ENCODE assay signal across 9 mouse cellular contexts in the genomic region with DNA sequence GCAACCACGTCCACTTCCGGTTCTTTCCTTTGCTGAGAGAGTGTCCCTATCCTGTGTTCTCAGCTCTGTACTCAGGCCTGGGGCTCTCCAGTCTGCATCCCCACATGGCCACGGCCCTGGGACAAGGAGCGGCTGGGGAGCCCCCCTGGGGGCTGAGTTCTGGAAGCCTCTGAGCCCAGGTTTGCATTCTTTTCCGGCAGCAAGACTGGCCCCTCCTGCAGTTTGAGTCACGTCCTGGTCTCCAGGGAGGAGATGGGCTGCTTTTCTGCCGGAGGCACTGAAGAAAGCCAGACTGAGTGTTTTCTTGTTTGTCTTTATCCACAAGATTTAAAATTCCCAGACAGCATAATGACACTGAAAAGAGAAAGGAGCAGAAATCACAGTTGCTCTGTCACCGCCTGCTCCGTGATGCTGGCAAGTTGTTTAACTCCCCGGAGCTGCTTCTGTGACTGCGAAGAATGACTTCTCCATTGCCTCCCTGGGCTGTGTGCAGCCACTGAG.
DNase-seq lines count a peak whose midpoint lies in the region; ATAC-seq lines count a peak whose summit lies in the region.
"Had no signal": no experiment of that assay in that cellular context is flagged by ENCODE, and none has a peak within 500 bp of the region (broad histone marks: within the 10 kb centered on the region; RNA-seq: fewer than 3 reads in every experiment).

No protein-coding gene starts in this region.

- peak; percentile 27 for DNase-seq in adrenal gland, postnatal 14 days
- no peak for DNase-seq in adrenal gland, postnatal 4 days (ENCODE audit: low spot score in 2 of 2)
- DNase-seq in ZHBTc4 (ENCODE audit: low read depth, low spot score) = peak; percentile 48
- DNase-seq in gastrocnemius, postnatal 14 days = peak; percentile 65
- DNase-seq in intestine, embryonic 14.5 days (ENCODE audit: low spot score) = peak; percentile 71
- DNase-seq in left cerebral cortex, adult 11 months (ENCODE audit: low spot score) = no peak

- peaks cover 35% of the 10 kb centered on the region for H3K4me1 ChIP-seq in intestine, embryonic 14.5 days (replicated peaks; ENCODE audit: control insufficient read depth, insufficient read depth, low read length)
- H3K4me1 ChIP-seq in stomach, embryonic 16.5 days (ENCODE audit: control insufficient read depth, insufficient read depth, low read length) = peaks cover 37% of the 10 kb centered on the region

- H3K36me3 ChIP-seq in intestine, embryonic 14.5 days (ENCODE audit: control insufficient read depth, insufficient read depth, low read length) = no peaks in the 10 kb centered on the region
- no peaks in the 10 kb centered on the region for H3K36me3 ChIP-seq in stomach, embryonic 16.5 days (ENCODE audit: control insufficient read depth, insufficient read depth, low read length)

- no peak overlapping the region for H3K4me3 ChIP-seq in intestine, embryonic 14.5 days (ENCODE audit: low read depth, low read length)
- H3K4me3 ChIP-seq in stomach, embryonic 16.5 days (replicated peaks; ENCODE audit: low read length) = no peak overlapping the region

- intact Hi-C loops in gastrocnemius, postnatal 14 days (cut with DNase I; ENCODE audit: low total_unique reads) = no loop called here

- no peak for ATAC-seq in intestine, embryonic 14.5 days (replicated peaks; ENCODE audit: low FRiP score, low TSS enrichment, low read depth)
- ATAC-seq in stomach, embryonic 16.5 days (ENCODE audit: insufficient read depth, low FRiP score) = no peak
- no peak for ATAC-seq in megakaryocyte-erythroid progenitor cell, adult 5-6 weeks (replicated peaks; ENCODE audit: low FRiP score, low TSS enrichment, poor library complexity, severe bottlenecking)

- H3K27me3 ChIP-seq in intestine, embryonic 14.5 days (replicated peaks; ENCODE audit: control insufficient read depth, insufficient read depth, low read length) = no peaks in the 10 kb centered on the region
- no peaks in the 10 kb centered on the region for H3K27me3 ChIP-seq in stomach, embryonic 16.5 days (ENCODE audit: control insufficient read depth, insufficient read depth, low read length)

- no peaks in the 10 kb centered on the region for H3K9me3 ChIP-seq in intestine, embryonic 14.5 days (ENCODE audit: control insufficient read depth, low read length)
- H3K9me3 ChIP-seq in stomach, embryonic 16.5 days (replicated peaks; ENCODE audit: control insufficient read depth, low read length) = no peaks in the 10 kb centered on the region

- WGBS in intestine, embryonic 14.5 days = 24% methylated on average over 11 of the region's 11 CpGs
- 25% methylated on average over 11 of the region's 11 CpGs for WGBS in stomach, embryonic 16.5 days

- peak overlapping the region; percentile 72 for H3K27ac ChIP-seq in intestine, embryonic 14.5 days (ENCODE audit: low read depth)
- H3K27ac ChIP-seq in stomach, embryonic 16.5 days (ENCODE audit: low read length) = peak overlapping the region; percentile 79
- H3K27ac ChIP-seq: macrophage had no signal

- peak overlapping the region; percentile 15; the same call in 1 of the 2 replicates for H3K4me2 ChIP-seq in intestine, embryonic 14.5 days (ENCODE audit: low read length)
- H3K4me2 ChIP-seq in stomach, embryonic 16.5 days (ENCODE audit: low read depth, low read length) = peak overlapping the region; percentile 22; the same call in 1 of the 2 replicates

- H3K9ac ChIP-seq in intestine, embryonic 14.5 days (ENCODE audit: low read length) = peak overlapping the region; percentile 16; the same call in 1 of the 2 replicates
- peak overlapping the region; percentile 63 for H3K9ac ChIP-seq in stomach, embryonic 16.5 days (ENCODE audit: low read length)

Comparison
In these comparisons a context has a peak if more than half of its experiments do, and no peak if none do; other contexts are left out.
1. DNase-seq: peak in adrenal gland, postnatal 14 days (single experiment), ZHBTc4 (single experiment), gastrocnemius, postnatal 14 days (single experiment) and intestine, embryonic 14.5 days (single experiment); none in adrenal gland, postnatal 4 days (0 of 2) and left cerebral cortex, adult 11 months (single experiment).